Mouse (Mus musculus) cerebellum, adult 9-10 months (tissue): ENCODE results near the gene Rad9a.
A peak's percentile ranks its signal among the peaks of the same experiment; 100 is the strongest.
"Not testable (repeated sequence)": the region's sequence is repeated elsewhere in the genome, so short reads cannot be mapped to it uniquely, and the experiment has no call there.

Source experiments
- DNase-seq: peaks from one replicate; pipeline ENCODE4 v3.0.0; 2022

Gene Rad9a

DNA sequence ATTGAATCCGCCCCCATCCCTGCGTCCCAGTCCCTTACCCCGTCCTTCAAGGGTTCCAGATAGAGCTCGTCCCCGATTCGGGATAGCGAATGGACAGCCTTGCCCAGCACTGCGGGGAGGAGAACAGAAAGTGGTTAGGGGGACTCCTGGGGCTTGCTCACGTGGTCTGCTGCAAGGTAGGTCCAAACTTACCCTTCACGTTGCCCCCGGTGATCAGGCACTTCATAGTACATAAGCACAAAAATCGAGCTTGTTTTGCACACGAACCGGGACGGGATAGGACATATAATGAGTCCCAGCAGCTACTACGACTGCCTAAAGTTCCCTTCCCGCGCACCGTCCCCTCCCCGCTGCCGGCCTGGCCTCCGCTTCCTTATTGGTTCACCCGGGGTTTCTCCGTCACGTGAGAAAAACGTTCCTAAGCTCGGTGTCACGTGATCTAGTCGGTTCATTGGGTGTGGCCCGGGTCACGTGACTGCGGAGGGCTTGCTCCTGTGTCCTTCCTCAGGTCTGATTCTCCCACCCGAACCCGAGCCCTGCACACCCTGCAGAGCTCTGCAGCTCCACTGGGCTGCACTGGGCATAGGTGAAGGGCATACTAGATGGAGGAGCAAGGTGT, at the start of gene Rad9a:
Gene Rad9a (minus strand): TSS at position 372 of the 619 bp plus-strand sequence.
- peak; percentile 98 for DNase-seq

DNA sequence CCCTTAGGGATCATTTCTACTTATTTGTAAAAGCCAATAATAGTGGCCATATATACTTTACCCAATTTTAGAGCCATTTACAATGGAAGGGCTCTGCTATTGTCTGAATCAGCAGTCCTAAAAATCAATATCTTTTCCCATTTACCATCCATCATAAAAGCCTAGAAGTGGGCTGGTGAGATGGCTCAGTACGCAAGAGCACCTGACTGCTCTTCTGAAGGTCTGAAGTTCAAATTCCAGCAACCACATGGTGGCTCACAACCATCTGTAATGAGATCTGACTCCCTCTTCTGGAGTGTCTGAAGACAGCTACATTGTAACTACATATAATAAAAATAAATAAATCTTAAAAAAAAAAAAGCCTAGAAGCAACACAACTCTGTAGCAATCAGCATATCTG, 47.2 kb upstream of the Rad9a start:
- not testable (repeated sequence) for DNase-seq

DNA sequence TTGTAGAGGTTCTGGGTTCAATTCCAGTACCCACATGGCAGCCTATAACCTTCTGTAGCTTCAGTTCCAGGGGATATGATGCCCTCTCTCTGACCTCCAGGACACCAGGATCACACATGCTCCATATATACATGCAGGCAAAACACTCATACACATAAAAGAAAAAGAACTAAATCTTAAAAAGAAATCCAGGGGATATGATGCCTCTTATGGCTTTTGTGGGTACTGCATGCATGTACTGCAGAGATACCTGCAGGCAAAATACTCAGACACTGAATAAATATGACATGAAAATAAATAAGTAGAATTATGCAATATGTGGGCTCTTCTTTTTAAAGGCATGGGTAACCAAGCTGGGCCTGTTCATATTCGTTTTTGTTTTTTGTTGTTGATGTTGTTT, 45.5 kb upstream of the Rad9a start:
- DNase-seq, result no peak

DNA sequence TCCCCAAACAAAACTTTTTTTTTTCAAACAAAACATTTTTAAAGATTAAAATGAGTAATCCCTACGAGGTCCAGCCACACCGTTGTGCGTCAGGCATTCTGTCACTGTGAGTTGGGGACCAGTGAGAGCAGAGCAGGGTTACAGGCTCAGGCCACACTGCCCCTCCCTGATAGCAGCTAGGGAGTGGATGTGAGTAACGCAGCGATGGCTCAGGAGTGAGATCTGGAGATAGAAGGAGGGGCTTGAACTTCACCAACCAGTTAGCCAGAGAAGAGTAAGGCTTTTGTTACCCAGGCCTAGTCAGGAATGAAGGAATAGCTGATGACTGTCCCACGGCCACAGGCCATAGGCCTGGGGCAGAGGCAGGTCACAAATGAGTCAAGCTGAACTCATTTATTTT, 43.3 kb upstream of the Rad9a start:
- no peak for DNase-seq

DNA sequence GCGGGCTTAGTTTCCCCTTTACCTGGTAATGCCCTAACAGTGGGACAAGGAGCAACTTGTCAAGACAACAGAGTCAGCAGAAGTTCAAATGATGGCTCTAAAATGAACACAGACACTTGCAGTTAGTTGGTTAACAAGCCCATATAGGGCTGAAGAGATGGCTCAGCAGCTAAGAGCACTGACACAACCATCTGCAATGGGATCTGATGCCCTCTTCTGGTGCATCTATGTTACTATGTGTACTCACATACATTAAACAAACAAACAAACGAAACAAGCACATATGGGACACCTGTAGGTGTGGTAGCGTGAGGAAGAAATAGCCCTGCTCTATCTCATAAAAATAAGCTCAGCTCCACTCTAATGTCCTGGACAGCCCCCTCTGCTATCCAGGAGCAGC, 41.0 kb upstream of the Rad9a start:
- no peak for DNase-seq

DNA sequence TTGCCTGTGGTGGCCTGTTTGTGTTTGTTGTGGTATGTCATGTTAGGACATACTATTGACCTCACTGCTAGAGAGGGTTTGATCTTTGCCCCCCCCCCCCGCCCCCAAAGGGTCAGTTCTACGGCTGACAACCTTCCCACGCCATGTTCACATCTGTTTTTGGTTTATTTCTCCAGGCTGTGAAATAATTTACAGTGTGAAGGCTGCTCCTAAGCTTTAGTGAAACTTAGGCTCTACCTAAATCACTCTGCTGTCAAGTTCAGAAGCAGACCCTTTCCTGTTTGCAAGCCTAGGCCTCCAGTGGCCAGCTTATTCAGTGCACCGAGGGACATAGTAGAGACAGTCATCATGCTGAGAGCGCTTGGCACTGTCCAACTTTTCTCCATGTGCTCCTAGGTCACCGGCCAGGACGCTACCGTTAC, 38.8 kb upstream of the Rad9a start:
- no peak for DNase-seq

DNA sequence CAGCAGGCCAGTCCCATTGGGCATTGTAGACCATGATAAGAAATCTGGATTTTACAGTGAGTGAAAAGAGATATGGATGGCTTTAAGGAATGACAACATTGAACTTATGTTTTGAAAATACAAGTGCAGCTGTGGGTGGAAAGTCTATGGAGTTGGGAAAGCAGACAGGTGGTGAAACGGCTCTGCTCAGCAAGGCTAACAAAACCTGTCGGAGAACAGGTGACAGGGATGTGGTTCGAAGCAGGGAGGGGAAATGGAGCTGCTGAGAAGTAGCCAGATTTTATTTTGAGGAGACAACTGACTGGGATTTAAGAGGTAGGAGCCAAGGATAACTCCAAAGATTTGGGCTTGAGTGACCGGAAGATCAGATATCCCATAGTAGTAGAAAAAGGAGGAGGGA, 33.1 kb upstream of the Rad9a start:
- DNase-seq, result no peak

DNA sequence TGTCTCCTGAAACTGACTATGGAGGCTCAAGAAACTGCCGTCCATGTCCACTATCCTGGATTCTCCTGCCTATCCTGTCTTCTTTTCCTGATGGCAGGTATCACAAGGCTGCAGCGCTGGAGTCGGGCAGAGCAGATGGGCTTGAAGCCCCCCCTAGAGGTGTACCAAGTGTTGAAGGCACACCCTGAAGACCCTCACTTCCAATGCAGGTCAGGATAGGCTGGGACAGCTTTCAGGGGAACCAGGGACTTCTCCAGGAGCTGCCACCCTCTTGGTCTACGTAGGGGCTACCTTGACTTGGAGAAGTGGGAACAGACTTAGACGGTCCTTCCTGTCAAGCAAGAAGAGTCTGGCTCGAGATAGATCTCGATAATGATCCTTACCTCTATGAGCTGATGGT, 31.2 kb upstream of the Rad9a start:
- DNase-seq, result no peak

DNA sequence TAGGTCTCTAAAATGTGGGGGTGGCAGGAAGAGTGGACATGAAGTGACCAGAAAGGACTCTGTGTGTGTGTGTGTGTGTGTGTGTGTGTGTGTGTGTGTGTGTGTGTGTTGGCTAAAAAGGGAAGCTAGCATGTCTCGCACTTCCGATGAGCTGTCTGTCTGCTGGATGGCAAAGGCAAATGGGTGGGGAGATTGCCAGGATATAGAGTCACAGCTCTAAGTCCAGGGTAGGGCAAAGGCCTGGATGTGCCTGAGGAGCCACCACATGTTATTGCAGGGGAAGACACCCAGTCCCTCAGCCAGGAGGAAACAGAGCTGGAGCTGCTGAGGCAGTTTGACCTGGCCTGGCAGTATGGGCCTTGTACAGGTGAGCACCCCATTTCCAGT, 30.7 kb upstream of the Rad9a start:
- DNase-seq, result no peak

DNA sequence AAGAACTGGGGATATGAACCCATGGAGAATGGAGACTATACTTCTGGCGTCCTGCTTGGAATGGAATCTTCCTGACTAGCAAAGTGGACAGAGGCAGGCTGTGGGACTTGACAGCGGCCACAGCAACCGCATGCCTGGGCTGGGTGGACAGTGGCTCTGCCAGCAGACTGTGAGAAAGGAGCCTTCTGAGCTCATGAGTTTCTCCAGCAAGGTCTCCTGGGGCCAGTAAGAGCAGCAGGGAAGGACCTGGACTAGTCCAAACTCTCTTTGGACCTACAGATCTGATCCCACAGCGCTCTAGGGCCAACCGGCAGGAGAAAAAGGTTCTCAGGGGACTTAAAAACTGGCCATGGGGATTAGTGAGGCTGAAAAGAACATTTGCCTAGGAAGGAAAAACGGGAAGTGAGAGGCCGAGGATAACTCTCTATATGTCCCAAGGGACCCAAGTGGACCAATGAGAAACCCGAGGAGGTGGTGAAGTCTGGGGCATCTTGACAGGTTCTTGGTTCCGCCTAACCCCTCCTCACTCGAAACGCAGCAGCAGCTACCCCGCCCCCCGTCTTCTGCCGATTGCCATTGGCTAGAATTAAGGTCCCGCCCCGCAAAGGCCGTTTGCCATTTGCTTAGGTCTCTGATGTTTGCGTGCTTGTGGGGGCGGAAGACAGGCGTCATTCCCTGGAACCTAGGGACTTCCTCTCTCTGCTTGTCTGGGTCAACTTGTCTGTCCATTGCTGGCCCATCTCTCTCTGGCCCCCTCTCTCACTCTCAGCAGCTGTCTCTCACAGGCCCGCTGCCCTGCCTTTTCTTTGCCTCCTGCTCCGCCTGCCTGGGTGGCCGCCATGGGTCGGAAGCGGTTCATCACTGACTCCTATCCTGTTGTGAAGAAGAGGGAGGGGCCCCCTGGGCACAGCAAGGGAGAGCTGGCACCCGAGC, 30.1 kb upstream of the Rad9a start, which contains the start of gene Pold4:
Gene Pold4 (plus strand): TSS at position 647 of the 933 bp plus-strand sequence.
- peak; percentile 99 for DNase-seq

DNA sequence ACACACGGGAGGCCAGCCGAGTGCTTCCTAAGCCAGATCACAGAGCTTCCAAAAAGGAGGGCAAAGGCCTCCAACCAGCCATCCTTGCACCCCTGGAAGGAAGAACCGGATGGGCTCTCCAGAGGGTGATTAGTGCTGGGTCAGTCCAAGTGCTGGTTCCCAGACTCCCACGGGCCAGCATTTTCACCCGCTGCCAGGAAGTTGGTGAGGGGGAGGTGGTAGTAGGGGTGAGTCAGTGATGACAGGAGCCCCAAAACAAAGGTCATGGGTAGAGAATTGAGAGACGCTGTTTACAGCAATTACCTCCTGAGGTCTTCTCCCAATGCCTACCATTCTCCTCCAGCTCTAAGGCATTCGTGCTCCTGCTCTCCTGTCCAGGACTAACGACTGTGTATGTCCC, 29.0 kb upstream of the Rad9a start:
- DNase-seq, result no peak

DNA sequence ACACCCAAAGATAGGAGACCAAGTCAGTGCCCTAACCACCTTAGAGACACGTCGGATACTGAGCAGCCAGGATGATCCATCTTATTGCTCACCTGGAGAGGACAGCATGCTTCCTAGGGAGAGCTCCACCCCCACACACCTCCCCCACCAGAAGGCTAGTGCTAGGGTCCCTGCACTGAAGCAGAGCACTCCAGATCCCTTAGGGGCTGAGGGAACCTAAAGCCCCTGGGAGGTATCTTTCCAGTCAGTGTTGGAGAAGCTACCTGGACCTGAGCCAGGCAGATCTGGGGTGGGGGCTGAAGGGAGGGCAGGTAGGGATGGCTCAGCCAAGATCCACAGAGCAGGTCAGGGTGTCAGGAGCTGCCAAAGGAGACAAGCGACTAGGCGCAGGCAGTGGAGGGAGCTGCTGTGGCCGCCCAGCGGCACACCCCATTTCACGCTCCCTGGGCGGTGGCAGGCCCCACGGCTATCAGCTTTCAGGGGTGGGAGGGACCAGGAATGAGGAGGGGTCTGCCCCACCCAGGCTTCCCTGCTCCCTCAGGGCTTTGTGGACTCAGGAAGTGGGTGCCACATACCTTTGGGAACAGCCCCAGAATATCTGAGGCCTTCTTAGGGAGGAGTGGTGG, 28.1 kb upstream of the Rad9a start:
- no peak for DNase-seq

DNA sequence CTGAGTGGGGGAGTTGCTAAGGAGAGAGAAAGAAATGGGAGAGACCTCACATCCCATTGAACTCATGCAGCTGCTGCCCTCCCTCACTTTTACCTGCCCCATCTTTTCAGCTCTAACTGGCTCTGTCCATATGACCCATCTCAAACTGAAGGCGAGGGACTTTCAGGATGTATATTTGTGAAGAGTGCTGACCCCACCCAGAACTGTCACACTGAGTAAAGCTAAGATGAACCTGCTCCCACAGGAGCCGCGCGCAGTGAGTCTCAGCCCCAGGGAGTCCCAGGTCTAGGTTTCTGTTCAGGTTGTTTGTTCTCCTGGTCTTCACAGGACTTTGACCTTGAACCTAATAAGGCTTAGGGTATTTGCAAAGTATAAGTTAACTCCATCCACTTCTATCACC, 27.4 kb upstream of the Rad9a start:
- DNase-seq, result no peak

DNA sequence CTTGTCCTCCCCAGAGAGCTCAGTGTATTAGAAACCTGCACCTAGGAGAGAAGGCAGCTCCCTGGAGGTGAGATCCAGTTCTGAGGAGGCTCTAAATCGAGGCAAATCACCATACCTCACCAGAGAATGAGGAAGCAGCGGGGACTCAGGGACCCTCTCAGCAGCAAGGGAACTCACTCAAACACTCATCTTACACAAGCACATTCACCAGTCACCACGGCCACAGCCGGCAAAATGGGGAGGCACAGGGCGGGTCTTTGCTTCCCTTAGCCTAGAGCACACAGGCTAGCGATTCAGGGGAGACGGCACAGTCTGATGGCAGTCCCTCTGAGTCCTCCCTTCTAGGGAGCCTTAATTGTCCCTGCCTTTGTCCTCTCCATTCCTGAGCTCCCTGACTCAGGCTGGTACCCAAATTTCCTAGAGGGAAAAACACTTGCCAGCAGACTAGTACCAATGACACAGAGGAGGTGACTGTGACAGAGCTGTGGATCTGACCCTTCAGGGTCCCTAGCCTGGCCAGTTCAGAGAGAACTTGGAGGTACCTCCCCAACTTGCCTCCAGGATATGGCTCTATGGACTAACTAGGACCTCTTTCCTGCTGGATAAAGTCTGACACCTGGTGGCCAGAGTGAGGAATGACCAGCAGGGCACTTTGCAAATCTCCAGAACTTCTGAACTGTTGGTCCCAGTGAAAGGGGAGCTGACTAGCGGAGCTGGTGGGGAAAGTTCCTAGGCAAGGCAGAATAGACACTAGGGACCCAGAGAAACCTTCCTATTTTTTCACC, 26.6 kb upstream of the Rad9a start:
- peak; percentile 83 for DNase-seq

DNA sequence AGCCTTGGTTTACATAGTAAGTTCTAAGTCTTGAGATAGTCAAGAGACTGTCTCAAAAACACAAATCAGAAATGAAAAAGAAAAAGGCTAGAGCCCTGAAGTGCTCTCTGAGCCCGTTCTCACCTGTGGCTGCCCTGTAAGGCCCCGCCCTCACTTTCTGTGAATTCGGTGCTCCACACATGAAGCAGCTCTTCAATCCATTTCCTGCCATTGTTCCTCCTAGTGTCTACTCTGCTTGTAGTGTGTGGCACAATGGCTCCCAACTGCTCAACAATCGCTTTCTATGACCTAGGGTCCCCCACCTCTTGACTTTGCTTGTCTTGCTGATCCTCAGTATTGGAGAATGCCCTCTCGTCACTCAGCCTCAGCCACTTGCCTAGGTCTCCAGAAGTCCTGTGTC, 26.0 kb upstream of the Rad9a start:
- no peak for DNase-seq

DNA sequence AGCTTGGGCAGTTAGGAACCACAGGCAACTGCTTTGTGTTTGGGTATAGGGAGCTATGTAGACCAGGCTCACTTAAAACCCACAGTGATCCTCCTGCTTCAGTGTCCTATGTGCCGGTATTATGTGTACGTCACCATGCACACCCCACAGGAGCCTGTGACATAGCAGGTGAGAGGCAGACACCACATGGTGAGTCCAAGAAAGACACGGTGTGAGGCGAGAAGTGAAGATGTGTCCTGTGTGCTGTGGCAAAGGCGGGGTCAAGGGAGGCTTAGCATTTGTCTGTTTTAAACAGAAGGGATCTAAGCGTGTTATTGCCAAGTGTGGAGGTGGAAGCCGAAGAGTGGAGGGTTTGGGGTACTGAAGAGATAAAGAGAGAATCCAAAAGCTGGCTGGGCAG, 25.3 kb upstream of the Rad9a start:
- no peak for DNase-seq

DNA sequence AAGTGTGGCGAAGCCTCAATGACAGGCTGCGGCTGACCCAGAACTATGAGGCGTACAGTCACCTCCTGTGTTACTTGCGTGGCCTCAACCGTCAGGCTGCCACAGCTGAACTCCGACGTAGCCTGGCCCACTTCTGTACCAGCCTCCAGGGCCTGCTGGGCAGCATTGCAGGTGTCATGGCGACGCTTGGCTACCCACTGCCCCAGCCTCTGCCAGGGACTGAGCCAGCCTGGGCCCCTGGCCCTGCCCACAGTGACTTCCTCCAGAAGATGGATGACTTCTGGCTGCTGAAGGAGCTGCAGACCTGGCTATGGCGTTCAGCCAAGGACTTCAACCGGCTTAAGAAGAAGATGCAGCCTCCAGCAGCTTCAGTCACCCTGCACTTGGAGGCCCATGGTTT, 20.7 kb upstream of the Rad9a start:
- DNase-seq, result no peak

DNA sequence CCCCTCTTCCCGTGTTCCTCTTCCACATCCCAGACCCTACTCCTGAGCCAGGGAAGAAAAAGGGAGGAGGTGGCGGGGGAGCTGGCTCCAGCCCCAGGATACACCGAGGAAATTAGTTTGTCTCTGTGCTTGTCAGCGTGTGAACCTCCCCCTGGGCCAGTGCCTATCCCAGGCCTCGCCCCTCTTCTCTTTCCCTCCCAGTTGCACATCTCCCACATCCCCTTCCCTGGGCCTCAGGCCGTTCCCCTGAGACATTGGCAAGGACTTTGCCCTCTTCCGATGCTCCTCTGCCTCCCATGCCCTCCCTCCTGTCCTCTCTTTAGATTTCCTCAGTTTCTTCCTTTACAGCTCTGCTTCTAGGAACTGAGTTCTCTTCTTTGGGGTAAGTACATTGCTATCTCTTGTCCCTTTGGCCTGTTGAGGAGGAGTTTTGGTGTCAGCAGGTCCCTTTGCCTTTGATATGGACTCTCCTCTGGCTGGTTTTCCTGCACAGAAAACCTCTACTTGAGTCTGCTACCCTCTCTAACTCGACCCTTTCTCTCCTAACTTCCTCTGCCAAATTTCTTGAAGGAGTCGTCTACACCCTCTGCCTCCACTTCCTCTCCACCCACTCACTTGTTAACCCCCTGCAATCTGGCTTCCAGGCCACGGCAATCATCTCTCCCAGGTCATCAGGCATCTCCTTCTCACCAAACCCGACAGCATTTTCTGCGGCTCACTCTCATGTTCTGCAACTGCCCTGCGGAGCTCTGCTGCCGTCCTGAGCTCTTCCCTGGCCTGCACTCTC, 19.7 kb upstream of the Rad9a start:
- no peak for DNase-seq

DNA sequence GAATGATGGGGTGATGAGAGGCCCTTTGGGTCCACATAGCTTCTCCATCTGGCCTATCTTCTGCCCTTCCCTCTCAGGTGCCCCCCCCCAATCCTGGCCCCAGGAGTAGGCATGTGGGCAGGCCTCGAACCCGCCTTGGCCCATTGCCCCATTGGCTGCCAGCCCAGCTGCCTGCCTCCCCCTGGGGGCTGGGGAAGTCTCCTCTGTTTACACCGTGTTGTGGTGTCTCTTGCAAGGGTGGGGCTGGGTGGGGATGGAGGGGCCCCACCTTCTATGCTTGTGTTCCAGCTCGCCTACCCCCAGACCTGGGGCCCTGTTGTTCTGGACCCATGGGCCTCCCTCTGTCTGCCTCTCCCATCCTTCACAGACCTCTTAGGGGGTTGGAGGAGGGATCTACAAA, 19.0 kb upstream of the Rad9a start:
- DNase-seq, result no peak

DNA sequence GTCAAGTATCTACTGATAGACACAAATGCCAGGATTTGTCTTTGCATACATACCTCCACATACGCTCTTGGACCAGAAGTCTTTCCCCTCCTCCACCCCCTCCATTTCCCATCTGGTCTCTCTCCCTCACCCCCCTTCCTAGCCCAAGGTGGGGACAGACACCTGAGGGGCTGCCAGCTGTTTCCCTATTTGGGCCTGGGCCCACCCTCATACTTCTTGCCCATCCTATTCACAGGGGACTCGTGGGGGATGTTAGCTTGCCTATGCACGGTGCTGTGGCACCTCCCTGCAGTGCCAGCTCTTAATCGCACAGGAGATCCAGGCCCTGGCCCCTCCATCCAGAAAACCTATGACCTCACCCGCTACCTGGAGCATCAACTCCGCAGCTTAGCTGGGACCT, 18.5 kb upstream of the Rad9a start:
- DNase-seq, result no peak

DNA sequence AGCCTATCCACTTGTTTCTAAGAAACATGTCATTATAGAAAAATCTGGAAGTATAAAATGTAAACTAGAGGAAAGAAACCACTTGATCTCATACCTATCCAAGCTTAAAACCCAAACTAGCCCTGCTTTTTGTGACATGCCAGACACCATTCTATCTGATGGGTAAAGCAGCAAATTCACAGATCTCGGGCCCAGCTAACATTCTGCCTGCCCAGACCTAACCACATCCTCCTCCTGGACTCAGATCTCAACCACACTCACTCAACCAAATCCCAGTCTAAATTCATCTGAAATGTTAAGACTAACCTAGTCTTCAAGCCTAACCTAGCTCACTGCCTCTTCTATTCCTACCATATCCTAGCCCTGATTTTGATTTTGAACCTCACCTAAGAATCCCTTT, 17.3 kb upstream of the Rad9a start:
- no peak for DNase-seq

DNA sequence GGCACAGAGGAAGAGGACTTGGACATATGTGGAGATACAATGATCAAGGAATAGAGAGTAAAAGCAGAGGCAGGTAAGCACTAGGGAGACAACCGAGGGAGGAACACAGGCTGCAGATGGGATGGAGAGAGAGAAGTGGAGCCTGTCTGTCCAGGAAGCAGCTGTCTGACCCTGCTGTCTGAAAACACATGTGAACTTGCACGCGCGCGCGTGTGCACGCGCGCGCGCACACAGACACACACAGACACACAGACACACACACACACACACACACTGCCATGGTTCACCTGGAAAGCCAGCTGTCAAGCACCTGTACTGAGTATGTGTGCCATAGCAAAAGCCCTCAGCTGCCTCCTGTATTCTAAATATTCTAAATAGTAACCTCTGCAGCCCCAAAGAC, 16.8 kb upstream of the Rad9a start:
- no peak for DNase-seq
